Mouse (Mus musculus) mouse embryonic stem cell (cell line): Measurements from ENCODE around the gene Gapt.

Experiments
- in situ Hi-C, 2 experiments: fragments of 300-500 bp; cut with MboI; formaldehyde crosslinking; loops; 1 replicate in 1 of 2; 3 replicates in 1 of 2; pipeline ENCODE4 v1.14.3; 2019 to 2020; ENCODE audit warnings: low sequenced_read_pairs in 2 of 2, low pct_unique_long_range_greater_than_20kb in 1 of 2, mixed read lengths in 1 of 2; ENCODE audit not compliant: unreplicated experiment in 1 of 2

Gene Gapt

DNA sequence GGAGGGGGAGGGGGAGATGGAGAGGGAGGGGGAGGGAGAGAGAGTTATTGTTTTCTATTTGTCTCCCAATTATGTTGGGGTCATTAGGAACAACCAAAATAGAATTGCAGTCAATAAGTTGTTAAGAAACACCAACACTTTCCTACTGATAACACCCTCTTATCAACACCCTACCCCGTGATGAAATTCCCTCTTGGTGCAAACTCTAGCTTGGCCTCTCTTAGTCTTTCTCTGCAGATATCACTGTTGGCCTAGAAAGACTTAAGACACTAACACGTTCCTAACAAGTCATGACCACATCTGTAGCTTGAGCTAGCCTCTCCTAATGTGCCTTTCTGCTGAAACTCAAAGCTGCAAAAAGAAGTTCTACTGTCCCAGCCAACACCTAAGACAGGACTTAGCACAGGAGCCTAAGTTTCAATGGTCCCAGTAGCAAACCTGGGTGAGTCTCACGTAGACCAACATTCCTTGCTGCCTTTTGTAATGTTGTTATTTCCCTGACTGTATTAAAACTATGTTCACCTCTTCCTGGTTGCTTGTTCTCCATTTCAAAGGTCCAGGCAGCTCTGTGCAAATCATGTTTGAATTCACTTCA is 11.1 kb upstream of the Gapt start:
- in situ Hi-C loops: loop anchor here (25.0 kb wide), 2 partner anchors 306 to 456 kb away; no protein-coding TSS in a partner anchor

DNA sequence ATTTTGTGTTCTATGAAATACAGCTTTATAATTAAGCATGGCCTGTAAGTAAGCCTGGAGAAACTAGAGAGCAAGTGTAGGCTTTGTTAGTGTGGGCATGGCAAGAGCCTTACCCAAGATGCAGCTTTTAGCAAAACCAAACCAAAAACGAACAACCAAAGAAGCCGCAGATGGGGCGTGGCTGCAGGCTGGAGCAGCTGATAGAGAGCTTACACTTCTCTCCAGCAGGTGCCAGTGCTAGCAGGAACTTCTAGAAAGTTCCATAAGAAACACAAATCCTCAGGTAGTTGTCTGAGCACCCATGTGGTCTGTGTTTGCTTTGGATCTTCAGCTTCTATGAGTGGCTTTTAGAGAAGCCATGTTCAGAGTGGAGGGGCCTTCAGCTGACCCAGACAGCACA is 9.5 kb upstream of the Gapt start:
- in situ Hi-C loops: loop anchor here (25.0 kb wide), 2 partner anchors 304 to 454 kb away; no protein-coding TSS in a partner anchor

DNA sequence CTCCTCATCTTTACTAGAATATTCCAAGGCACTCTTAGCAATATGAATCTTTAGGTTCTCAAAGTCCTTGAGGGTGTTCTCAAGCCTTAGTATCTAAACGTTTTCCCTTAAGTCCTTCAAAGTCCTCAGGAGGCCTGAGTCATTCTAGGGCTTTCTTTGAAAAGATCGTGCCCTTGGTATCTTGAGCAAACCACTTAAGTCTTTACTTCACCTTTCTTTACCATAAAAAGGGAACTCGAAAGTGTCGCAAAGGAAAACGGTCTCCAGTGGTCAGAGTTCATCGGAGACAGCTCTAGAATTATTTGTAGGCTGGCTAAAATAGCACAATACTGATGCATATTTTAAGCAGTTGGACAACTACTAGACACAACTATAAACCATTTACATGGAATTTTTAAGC is 6.7 kb upstream of the Gapt start:
- in situ Hi-C loops: loop anchor here (25.0 kb wide), 2 partner anchors 301 to 451 kb away; no protein-coding TSS in a partner anchor

DNA sequence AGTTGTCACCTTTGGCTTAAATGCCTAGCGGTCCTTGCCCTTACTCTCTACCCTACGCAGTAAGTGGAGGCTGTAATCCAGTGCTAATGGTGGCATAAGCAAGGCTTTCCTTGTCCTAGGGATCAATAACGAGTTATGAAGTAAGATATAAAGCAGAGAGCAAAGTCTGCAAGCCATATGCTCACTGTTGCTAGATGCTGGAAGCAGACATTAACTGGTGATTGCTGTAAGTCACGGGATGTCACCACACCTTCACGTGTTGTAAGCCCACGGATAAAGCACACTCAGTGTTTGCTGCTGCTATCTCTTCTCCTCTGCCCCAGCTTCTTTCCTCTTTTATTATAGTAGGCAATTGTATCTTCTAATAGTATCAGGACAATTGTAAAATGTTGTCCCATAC is 5.9 kb downstream of the Gapt start:
- in situ Hi-C loops: loop anchor here (25.0 kb wide), 2 partner anchors 289 to 439 kb away; no protein-coding TSS in a partner anchor

DNA sequence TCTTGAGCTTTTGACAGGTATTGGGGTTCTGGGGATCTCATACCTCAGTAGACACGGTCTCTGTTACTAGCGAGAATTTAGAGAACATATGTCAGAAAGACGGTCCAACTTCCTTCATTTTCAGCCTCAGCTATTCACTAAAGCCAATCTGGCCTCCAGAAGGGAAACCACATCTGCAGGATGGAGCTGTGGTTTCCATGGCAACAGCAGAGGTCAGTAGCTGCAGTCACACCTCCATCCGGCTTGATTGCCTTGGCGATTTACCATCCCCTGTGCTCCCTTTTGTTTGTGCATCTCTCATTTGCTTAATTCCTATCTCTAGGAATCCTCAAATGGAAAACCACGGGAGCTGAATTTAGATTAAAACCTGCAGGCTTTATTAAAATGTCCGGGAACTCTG is 10.3 kb downstream of the Gapt start:
- in situ Hi-C loops: no loop called here

DNA sequence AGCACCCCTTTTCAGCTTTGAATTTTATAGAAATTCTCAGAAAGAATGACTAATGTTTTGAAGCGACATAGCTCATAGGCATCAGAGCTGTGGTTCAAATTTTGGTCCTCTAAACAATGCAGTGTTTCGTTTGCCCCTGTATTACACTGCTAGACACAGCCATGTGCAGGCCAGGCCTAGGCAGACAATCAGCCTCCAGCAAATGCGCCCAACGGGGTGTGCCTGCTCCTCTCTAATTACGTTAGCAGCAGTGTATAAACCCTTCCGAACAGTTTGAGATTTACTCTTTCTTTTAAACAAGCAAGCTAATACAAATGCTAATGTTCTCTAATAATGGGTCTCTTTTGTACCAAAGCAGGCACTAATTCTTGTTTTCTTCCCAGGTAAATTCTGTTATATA is 14.4 kb downstream of the Gapt start:
- in situ Hi-C loops: no loop called here

DNA sequence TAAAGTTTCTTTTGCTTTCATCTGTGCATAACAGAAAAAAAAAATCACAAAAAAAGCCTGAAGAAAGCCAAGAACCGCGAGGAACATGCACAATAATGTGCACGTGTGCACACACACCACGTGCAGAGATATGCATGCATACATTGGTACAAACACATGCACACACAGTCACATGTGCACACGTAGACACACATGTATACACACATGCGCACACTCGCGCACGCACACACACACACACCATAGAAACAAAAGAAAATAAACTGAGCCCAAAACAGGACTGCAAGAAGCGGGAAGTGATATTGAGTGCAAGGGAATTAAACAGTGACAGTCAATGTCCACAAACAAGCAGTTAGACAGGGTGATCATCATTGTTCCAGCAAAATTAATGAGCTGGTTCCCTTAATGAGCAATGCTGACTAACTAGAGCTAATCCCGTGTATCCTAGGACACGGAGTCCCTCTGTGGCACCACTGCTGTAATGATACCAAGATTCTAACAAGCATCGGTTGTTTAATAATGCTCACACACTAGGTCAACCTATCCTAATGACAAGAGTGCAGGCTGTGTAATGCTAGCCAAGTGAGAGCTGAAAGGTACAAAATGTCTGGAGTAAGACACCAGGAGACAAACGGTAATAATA is 23.9 kb downstream of the Gapt start:
- in situ Hi-C loops: no loop called here

DNA sequence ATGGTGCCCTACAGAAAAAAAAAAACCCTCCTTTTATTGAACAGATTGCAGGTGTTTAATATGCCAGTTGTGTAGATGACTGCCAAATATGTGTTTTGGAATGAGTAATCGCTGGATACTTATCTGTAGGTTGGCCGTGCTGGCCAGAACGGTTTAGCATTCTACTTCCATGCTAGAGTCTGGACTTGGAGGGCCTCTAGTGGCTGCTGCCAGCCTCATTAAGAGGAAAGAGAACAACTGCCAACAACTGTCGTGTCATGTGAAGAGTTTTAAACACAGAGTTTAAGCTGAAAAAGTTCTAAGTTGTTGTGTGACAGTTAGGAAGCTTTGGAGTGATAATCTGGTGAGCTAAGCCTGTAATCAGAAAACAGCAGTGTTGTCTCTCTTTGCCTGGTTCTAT is 38.3 kb downstream of the Gapt start:
- in situ Hi-C loops: no loop called here

DNA sequence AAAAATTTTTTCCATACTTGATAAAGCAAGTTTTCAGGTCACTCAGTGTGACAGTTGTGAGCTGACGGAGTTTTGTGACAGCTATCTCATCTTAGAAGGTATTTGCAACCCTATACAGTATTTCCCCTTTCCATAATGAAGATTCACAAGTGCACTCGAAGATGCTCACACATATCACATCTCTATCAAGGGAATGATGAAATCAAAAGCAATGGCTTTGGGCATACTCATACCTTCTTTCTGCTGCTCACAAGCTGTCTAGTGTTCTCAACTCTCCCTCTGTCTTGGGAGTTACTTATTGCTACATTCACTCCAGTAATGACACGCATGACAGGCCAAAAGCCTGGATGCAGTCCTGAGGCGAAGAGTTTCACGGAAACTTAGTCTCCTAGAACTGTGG is 49.8 kb downstream of the Gapt start:
- in situ Hi-C loops: no loop called here
